Mouse (Mus musculus): Measurements from ENCODE around the gene Slc16a1. TPM values are rescaled to one million over a fixed set of nuclear protein-coding genes. Genes with fewer than 3 reads are reported as not detected.
"Not testable (repeated sequence)": the region's sequence is repeated elsewhere in the genome, so short reads cannot be mapped to it uniquely, and the experiment has no call there.

Slc16a1 gene
- total RNA-seq, 2 experiments from 2014 or later: 342 to 603 TPM

GRCm38 (mm10) chr3:104670183-104671020, 31.9 kb downstream of the Slc16a1 start:
- ATAC-seq (replicated peaks; ENCODE audit: low FRiP score, poor library complexity, severe bottlenecking): peak; percentile 54

DNA sequence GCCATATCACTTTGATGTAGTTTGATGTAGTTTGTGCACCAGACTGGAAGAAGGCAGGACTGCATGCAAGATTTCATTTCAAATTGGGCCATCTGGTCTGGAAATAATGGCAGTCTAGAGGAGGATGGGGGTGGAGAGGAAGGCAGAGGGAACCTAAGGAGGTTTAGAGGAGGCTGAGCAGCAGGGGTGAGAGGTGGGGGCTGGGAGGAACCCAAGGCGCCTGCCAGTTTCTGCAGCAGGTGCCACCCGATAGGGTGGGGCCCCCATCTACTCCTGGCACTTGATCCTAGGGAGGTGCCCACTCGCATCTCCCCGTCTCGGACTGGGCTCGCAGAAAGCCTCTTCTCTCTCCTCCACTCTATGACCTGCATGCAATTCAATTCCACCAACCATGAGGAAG, 33.1 kb downstream of the Slc16a1 start:
- peak; percentile 69 for ATAC-seq (replicated peaks; ENCODE audit: low FRiP score, poor library complexity, severe bottlenecking)

DNA sequence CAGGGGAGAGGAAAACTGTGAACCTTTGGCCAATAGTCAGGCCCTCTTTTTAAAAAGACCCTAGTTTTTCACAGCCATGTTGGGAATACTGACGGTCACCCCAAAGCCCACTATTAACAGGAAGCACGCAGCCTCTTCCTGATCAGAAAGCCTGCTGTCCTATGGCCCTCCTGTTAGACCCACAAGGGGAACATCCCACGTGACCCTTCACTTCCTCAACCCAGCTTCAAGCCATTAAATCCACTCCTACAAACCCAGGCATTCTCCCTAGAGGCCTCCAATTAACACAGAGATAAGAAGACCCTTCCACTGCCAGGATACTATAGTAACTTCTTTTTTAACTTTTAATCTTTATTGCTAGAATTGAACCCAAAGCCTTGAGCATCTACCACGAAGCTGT, 33.6 kb downstream of the Slc16a1 start:
- no peak for ATAC-seq (replicated peaks; ENCODE audit: low FRiP score, poor library complexity, severe bottlenecking)

DNA sequence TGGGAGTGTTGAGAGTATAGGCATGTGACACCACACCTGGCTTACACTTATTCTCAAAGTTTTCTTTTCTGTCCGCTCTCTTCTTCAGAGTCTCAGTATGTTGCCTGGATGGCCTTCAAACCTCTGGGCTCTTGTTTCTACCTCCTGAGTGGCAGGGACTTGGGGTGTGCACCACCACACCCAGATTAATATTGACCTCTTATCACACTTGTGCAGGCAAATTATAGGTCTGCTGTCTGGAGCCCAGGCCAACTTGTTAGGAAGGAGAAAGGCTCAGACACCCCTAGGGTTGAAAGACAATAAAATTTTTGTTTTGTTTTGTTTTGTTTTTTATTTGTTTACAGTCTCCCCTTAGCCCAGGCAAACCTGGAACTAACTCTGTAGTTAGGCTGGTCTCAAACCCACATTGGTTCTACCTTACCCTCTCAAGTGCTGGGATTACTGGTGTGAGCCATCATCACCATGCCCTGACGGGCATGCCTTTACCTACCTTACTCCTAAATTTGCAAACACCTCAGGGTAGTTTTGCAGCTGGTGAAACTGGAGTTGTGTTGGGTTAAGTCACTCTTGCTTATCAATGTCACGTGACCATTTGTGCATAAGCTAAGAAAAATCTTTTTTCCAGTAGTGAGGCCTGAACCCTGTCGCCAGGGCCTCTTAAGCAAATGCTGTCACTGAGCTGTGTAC, 35.3 kb downstream of the Slc16a1 start:
- peak; percentile 56 for ATAC-seq (replicated peaks; ENCODE audit: low FRiP score, poor library complexity, severe bottlenecking)

DNA sequence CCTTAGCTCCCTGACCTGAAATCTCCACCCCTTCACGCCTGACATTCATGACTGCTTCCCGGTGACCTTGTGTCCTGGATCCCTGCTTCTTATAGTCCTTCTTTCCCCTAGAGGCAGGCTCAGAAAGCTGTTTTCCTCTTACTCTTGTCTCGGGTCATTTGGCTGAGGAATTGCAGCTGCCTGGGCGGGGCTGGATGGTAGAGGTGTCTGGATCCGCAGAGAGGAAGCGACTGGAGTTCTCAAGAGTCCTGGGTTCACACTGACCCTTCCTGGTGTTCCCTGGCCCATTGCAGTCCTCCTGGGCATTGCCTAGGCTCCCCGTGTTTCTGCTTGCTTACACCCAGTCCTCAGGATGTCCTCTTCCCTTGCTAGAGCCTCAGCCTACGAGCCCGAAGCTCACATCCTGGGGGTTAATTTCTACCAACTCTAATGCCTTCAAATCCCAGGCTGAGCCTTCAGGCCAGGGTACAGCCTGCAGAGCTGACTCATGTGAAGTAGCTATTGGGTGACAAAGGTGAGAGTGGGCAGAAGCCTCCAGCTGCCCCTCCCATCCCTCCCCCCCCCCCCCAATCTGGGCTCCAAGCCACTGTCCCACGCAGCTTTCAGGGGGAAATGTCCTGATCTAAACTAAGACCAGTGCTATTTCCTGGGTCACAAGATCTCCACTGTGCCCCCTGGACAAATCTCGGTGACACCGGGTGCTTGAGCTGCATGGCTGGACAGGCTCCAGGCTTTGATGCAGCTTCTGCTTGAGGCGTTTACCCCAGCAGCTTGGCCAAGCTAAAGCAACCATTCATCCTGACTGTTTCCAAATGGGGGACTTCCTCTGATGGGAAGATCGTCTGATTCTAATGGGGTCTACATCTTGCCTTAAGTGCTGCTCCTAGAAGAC, 36.1 kb downstream of the Slc16a1 start:
- no peak for ATAC-seq (replicated peaks; ENCODE audit: low FRiP score, poor library complexity, severe bottlenecking)

DNA sequence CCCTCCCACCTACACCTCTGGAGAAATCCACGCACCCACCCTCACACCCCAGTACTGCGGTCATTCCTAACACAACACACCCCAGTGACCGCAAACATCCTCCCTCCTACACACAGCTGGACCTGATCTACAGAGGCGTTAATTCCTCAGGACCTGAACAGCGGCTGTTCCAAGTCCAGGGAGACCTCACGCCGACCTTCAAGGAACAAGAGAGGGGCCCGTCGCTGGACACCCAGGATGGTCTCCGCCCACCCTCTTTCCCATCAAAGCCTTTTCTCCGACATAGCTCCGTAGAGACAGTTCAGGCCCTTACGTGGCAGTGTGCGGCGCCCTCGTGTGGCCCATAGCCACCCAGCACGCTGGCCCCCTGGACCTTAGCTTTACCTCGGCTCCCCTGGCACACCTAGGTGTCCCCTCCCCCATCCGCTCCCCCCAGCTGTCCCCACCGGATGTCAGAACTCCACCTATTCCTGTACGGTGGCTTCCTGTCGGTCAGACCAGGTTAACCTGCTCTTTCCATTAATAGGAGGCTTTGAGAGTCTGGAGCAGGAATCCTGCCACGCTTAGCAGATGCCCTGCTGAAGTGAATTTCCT, 36.9 kb downstream of the Slc16a1 start:
- peak; percentile 58 for ATAC-seq (replicated peaks; ENCODE audit: low FRiP score, poor library complexity, severe bottlenecking)

DNA sequence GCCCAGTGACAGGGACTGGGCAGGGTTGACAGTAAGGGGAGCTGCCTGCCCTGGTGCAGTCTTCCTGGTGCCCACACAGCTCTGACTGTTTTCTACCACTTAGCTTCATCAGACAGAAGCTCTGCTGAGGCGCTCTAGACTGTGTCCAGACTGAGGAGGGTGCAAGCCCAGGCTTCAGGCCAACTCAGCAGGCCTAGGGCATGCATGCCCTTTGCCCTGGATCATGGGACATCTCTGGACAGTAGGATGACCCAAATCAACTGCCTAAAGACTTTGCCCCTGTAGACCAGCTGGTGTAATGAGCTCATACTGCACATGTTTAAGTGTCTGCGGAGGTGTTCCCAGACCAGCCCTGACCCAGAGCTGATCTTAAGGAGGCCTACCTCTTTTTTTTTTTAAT, 39.3 kb downstream of the Slc16a1 start:
- ATAC-seq (replicated peaks; ENCODE audit: low FRiP score, poor library complexity, severe bottlenecking): no peak

DNA sequence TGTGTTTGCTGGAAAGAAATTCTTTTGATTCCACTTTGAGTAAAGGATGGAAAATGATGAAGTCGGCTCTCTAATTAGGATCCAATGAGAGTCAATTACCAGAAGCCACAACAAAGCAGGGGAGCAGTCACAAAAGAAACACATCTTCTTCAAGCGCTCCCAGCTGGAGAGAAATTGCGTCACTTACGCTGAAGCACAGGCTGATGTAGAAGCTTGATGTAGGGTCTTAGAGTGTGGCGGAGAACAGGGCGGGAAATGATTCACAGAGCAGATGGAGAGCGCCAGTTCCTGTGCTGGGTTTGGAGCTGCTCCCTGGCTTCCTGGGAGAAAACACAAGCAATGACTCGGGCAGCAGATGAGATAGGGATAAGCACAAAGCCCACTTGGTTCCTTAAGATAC, 40.4 kb downstream of the Slc16a1 start:
- ATAC-seq (replicated peaks; ENCODE audit: low FRiP score, poor library complexity, severe bottlenecking): no peak

GRCm38 (mm10) chr3:104682671-104683504, 44.4 kb downstream of the Slc16a1 start:
- peak; percentile 94 for ATAC-seq (replicated peaks; ENCODE audit: low FRiP score, poor library complexity, severe bottlenecking)

- peak; percentile 86 for ATAC-seq (replicated peaks; ENCODE audit: low FRiP score, poor library complexity, severe bottlenecking)
Measured at GRCm38 (mm10) chr3:104700751-104701335, 62.4 kb downstream of the Slc16a1 start.

- ATAC-seq (replicated peaks; ENCODE audit: low FRiP score, poor library complexity, severe bottlenecking): no peak
Measured at GRCm38 (mm10) chr3:104701761-104702160, 63.3 kb downstream of the Slc16a1 start.

GRCm38 (mm10) chr3:104703941-104704340, 65.5 kb downstream of the Slc16a1 start:
- no peak for ATAC-seq (replicated peaks; ENCODE audit: low FRiP score, poor library complexity, severe bottlenecking)

DNA sequence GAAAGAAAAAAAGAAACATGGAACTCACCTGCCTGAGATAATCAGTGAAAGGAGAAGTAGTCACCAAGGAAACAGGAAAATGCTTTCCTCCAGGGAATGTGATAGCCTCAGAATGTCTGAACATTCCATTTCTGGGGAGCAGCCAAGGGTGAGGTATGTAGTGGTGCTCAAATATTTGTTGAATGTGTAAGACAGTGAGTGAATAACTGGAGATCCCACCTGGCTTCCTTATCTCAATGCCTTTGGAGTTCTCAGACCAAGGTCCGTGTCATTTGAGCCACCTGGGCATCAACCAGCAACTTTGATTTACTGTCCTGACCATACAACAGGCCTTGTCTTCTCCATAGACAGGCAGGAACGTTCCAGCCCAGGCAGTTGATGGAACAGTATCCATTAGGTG, 68.0 kb downstream of the Slc16a1 start:
- no peak for ATAC-seq (replicated peaks; ENCODE audit: low FRiP score, poor library complexity, severe bottlenecking)

DNA sequence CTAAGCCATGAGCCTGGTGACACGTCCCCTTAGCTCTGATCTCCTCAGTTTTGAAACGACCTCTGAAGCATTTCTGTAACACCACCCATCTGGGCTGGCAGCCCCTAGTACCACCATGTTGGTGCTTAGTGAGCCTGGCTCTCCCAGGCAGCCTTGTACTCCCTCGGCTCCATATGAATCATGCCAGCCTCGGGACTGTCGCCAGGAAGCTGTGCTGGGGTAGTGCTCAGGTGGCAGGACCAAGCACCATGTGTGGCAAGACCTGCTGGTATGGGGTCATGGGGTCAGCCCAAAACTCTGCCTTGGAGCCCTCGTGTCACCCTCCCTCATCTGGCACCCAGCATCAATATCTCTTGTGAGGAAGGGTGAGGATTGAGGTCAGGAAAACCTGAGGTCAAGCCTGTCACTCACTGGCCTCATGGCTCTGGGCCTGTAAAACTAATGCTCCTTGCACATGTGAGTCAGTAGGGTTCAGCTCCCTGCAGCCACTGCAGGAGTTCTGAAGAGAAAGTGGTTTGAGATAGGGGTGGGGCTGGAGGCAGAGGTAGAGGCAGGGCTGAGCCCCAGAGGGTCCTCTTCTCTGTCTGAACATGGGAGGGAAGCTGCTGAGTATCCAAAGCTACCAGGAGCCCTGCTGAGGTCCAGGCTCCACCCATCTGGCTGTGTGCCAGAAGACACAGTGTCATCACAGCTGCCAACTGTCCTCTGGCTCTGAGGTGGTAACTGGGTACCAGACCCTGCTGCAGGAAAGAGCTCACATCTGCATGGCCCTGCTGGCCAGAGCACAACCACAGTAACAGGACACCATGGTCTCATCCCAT, 68.7 kb downstream of the Slc16a1 start:
- peak; percentile 97 for ATAC-seq (replicated peaks; ENCODE audit: low FRiP score, poor library complexity, severe bottlenecking)

DNA sequence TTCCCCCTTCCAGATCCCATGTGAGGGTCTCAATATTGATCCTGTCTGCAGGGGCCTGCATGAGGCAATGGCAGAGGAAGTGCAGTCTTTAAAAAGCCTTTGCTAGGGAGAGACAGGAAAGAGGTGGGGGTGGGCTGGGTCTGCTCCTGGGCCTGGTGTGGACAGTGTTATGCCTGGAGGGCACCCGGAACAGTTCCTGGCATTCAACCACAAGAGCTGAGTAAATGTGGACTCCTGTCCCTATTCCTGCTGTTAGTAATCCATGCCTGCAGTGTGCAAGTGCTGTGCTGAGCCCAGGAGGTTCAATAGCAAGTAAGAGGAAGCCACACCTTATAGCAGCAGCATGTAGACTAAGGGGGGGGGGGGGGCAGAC, 69.3 kb downstream of the Slc16a1 start:
- not testable (repeated sequence) for ATAC-seq (replicated peaks; ENCODE audit: low FRiP score, poor library complexity, severe bottlenecking)

All from erythroblast, adult 5-6 weeks (primary cell).